Mouse (Mus musculus) inflammation-experienced regulatory T-cells (primary cell): ENCODE results near the gene Ddx39b. TPM values are rescaled to one million over a fixed set of nuclear protein-coding genes. Genes with fewer than 3 reads are reported as not detected.

Source experiments
- polyA plus RNA-seq, 2 experiments: library from polyadenylated mRNA; unstranded; fragments of 100-300 nt; shearing (Covaris generic); gene quantifications; one replicate each; pipeline ENCODE4 v1.2.1; 2017

The Ddx39b gene
- polyA plus RNA-seq, result 100 to 1,000 TPM; 211 to 230 TPM

DNA sequence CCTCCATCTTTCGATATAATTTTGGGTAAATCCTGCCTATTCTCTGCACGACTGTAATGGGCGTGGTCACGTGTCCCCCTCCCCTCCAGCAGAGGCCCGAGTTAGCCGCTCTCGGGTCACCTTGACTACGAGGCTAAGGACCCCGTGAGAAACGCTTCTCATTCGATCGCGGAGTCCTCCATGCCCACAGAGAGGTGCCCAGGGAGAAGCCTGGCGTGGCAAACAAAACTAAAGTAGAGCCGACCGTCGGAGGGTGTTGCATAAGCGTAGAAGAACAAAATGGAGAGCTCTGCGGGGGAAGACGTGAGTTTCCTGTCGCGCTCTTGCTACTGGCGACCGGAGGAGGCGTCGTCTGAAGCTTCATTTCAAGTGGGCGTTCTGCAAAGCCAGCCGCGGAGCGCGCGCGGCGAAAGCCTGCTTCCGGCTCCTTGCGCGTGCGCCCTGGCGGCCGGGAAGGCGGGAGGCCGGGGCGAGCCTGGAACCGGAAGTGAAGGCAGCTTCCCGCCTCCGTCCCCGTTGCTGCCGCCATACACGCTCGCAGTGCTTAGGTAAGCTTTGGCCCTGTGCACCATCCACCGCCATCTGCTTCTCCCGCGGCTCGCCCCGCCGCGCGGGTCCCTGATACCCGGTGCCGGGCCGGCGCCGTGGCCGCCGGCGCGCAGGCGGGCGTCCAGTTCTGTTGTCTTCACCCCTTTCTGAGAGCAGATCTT is at the start of gene Ddx39b:
Gene Ddx39b (plus strand): TSS at position 442 of the 710 bp plus-strand sequence.

GRCm38 (mm10) chr17:35193881-35194843 is 47.4 kb upstream of the Ddx39b start, which contains the start of gene Ltb:
TSS of gene Ltb (plus strand) at chr17:35194439.

GRCm38 (mm10) chr17:35201787-35202186 is 39.8 kb upstream of the Ddx39b start, which contains the start of gene Tnf:
TSS of gene Tnf (minus strand) at chr17:35202007.

DNA sequence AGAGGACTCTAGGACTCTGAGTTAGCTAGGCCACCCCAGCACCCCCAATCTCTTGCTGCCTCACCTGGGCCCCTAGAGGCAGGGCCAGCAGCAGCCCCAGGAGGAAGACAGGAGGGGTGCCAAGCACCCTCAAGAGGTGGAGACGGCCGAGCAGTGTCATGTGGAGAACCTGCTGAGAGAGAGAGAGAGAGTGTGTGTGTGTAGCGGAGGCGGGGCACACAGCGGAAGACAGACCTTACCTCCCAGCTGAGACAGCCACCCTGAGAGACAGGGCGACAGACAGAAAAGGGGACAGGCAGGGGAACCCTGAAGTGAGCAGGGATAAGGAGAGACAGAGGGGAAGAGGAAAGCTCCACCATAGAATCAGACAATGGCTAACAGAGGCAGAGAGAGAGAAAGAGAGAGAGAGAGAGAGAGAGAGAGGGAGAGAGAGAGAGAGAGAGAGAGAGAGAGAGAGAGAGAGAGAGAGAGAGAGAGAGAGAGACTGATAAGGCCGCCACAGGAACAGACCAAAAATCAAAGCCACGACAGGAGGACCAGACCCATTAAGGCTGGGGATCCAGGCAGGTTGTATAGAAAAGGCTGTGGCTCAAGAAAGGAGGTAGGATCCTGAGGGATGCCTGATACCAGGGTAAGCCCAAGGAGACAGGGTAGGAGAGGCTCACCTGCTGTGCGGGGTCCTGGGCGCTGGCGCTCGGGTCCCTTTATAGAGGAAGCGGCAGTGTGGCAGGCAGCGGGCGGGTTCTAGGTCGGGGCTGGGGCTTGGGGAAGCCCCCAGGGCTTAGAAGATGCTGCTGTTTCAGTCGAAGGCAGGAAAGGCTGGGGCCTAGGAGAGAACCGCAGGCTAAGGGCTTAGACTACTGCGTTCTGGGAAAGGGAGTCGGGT is 36.8 kb upstream of the Ddx39b start, which contains the start of gene Lta:
Gene Lta (minus strand): TSS at position 858 of the 886 bp plus-strand sequence.

GRCm38 (mm10) chr17:35220156-35220952 is 21.2 kb upstream of the Ddx39b start, which contains the start of gene Gm16181:
TSS of gene Gm16181 (plus strand) at chr17:35220834.

GRCm38 (mm10) chr17:35233114-35233980 is 8.2 kb upstream of the Ddx39b start, which contains the start of gene Atp6v1g2:
TSS of gene Atp6v1g2 (plus strand) at chr17:35233660.

DNA sequence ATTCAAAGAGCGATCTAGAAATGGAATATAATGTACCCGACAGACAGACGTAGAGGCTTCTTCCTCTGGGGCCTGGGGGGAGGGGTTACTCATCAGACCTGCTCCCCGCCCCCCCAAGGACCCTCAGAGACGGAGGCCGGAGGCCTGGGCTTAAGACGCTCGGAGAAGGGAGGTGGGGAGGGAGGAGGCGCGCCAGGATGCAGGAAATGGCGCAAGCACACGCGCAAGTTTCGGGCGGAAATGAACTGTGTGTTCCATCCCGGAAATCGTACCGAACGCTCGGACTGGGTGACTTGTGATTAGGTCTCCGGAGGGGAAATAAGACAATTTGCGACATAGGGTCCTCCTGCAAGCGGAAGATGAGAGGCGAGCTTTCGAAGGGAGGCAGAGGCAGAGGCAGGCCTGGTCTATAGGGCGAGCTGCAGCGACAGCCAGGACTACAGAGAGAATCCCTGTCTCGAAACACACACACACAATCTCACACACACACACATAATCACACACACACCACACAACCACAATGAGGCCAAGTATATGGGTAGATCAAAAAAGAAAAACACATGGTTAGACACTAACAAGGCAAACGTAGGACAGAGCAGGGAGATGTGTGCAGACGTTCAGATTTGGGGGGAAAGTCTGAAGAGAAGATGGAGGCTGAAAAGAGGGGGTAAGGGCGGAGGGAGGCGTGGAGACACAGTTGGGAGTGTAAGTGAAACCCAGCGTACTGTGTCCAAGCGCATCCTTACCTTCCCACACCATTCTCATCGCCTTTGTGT is 5.7 kb upstream of the Ddx39b start, which contains the start of gene Nfkbil1:
Gene Nfkbil1 (minus strand): TSS at position 179 of the 776 bp plus-strand sequence.

GRCm38 (mm10) chr17:35262664-35263522 is 21.3 kb downstream of the Ddx39b start, which contains the start of gene H2-D1:
TSS of gene H2-D1 (plus strand) at chr17:35262730.

Other genes starting within 250 kb of the Ddx39b start
- 100 to 1,000 TPM; 201 to 211 TPM for gene Vars, start 240.8 kb upstream of the Ddx39b start, polyA plus RNA-seq
- gene Vwa7, start 225.2 kb upstream of the Ddx39b start, polyA plus RNA-seq, result under 1 TPM; 0.07 to 0.34 TPM
- 1 to 10 TPM; 1.5 to 2.5 TPM for gene Sapcd1, start 213.7 kb upstream of the Ddx39b start, polyA plus RNA-seq
- 1 to 10 TPM; 2.9 to 3.2 TPM for gene Msh5, start 195.0 kb upstream of the Ddx39b start, polyA plus RNA-seq
- 100 to 1,000 TPM; 533 to 549 TPM for gene Clic1, start 191.8 kb upstream of the Ddx39b start, polyA plus RNA-seq
- 1 to 10 TPM in 1 of 2 experiments, under 1 TPM in 1; 0.98 to 2.2 TPM for gene Ddah2, start 182.7 kb upstream of the Ddx39b start, polyA plus RNA-seq
- gene Ly6g6c, start 176.4 kb upstream of the Ddx39b start, polyA plus RNA-seq, result 1 to 10 TPM in 1 of 2 experiments, not detected in 1; 2.0 TPM
- gene Mpig6b, start 175.6 kb upstream of the Ddx39b start, polyA plus RNA-seq, result under 1 TPM; 0.11 to 0.16 TPM
- gene Ly6g6e, start 164.8 kb upstream of the Ddx39b start, polyA plus RNA-seq, result not detected
- gene Ly6g6d, start 163.7 kb upstream of the Ddx39b start, polyA plus RNA-seq, result under 1 TPM in 1 of 2 experiments, not detected in 1; 0.60 TPM
- not detected for gene Ly6g6f, start 156.1 kb upstream of the Ddx39b start, polyA plus RNA-seq
- gene Abhd16a, start 152.5 kb upstream of the Ddx39b start, polyA plus RNA-seq, result 10 to 100 TPM; 73.9 to 82.7 TPM
- not detected for gene Ly6g5c, start 133.5 kb upstream of the Ddx39b start, polyA plus RNA-seq
- 1 to 10 TPM in 1 of 2 experiments, under 1 TPM in 1; 0.90 to 3.6 TPM for gene Ly6g5b, start 126.3 kb upstream of the Ddx39b start, polyA plus RNA-seq
- 10 to 100 TPM; 54.2 to 60.6 TPM for gene Gpank1, start 120.3 kb upstream of the Ddx39b start, polyA plus RNA-seq
- gene Csnk2b, start 119.7 kb upstream of the Ddx39b start, polyA plus RNA-seq, result 100 to 1,000 TPM; 238 to 275 TPM
- 1 to 10 TPM; 1.9 to 3.0 TPM for gene D17H6S53E, start 115.4 kb upstream of the Ddx39b start, polyA plus RNA-seq
- gene Apom, start 109.7 kb upstream of the Ddx39b start, polyA plus RNA-seq, result 1 to 10 TPM in 1 of 2 experiments, not detected in 1; 2.6 TPM
- gene Bag6, start 106.6 kb upstream of the Ddx39b start, polyA plus RNA-seq, result 10 to 100 TPM; 50.0 to 63.9 TPM
- 10 to 100 TPM; 24.6 to 25.6 TPM for gene Prrc2a, start 76.8 kb upstream of the Ddx39b start, polyA plus RNA-seq
- 1 to 10 TPM; 1.9 to 8.1 TPM for gene Aif1, start 65.7 kb upstream of the Ddx39b start, polyA plus RNA-seq
- gene Lst1, start 53.3 kb upstream of the Ddx39b start, polyA plus RNA-seq, result 1 to 10 TPM; 5.7 to 8.4 TPM
- 1,000 to 10,000 TPM; 1,692 to 1,979 TPM for gene Ltb, start 47.3 kb upstream of the Ddx39b start, polyA plus RNA-seq
- gene Tnf, start 39.7 kb upstream of the Ddx39b start, polyA plus RNA-seq, result 10 to 100 TPM; 34.2 to 54.8 TPM
- gene Lta, start 36.4 kb upstream of the Ddx39b start, polyA plus RNA-seq, result 100 to 1,000 TPM in 1 of 2 experiments, 10 to 100 TPM in 1; 56.6 to 152 TPM
- gene Gm16181, start 20.9 kb upstream of the Ddx39b start, polyA plus RNA-seq, result not detected
- gene Atp6v1g2, start 8.1 kb upstream of the Ddx39b start, polyA plus RNA-seq, result 1 to 10 TPM; 4.5 to 5.5 TPM
- gene Nfkbil1, start 6.0 kb upstream of the Ddx39b start, polyA plus RNA-seq, result 10 to 100 TPM; 15.6 to 29.3 TPM
- gene H2-D1, start 21.0 kb downstream of the Ddx39b start, polyA plus RNA-seq, result 1,000 to 10,000 TPM; 5,968 to 6,679 TPM
- gene H2-Q1, start 78.7 kb downstream of the Ddx39b start, polyA plus RNA-seq, result 1 to 10 TPM in 1 of 2 experiments, under 1 TPM in 1; 0.48 to 1.8 TPM
- gene H2-Q2, start 100.5 kb downstream of the Ddx39b start, polyA plus RNA-seq, result 10 to 100 TPM; 15.6 to 19.4 TPM
- gene H2-Q4, start 137.9 kb downstream of the Ddx39b start, polyA plus RNA-seq, result 10 to 100 TPM; 33.5 to 46.7 TPM
- gene H2-Q6, start 183.1 kb downstream of the Ddx39b start, polyA plus RNA-seq, result 100 to 1,000 TPM; 686 to 886 TPM
- 1,000 to 10,000 TPM; 2,137 to 2,431 TPM for gene H2-Q7, start 197.4 kb downstream of the Ddx39b start, polyA plus RNA-seq
- 10 to 100 TPM; 24.7 to 30.9 TPM for gene H2-Q10, start 228.3 kb downstream of the Ddx39b start, polyA plus RNA-seq